Mouse (Mus musculus): Measurements from ENCODE around the gene Hivep2.

Gene Hivep2

DNA sequence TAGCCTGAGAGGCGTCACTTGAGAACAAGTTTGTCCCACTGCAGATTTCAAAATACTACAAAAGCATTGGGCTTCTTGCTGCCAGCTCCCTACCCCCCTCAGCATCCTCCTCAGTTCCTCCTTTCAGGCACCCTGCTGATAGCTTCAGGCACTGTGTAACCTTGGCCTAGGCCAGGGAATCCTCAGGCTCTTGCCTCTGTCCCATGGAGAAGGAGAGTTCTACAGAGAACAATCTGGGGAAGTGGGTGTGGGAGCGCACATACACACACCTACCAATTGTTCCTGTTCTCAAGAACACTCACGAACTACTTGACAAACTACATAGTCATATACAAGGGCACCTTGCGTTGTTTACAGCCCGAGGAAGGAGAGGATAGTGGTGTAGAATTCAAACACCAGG is 109.9 kb downstream of the Hivep2 start:
- in situ Hi-C loops (cut with MboI, MseI): loop anchor here (25.0 kb wide), 1 partner anchor 513 kb away; the partner anchor contains the start of genes Adat2 and Pex3

DNA sequence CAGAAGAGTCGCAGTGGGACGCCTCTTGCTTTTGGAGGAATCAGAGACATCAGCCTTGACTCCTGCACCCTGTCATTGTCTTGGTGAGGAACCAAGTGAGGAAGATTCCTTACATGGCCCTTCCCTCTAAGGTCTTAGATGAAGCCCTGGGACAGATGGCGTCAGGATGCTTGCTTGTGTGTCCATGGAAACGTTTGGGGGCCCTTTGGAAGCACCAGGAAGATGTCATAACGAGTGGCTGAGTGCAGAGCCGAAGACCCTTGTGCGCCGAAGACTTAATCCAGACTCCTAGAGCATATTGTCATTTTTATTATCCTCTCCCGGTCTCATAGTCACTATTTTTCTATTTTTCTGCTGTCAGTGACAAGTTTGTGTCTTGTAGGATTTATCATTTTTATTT is 111.0 kb downstream of the Hivep2 start:
- in situ Hi-C loops (cut with MboI, MseI): loop anchor here (25.0 kb wide), 1 partner anchor 515 kb away; the partner anchor contains the start of genes Adat2 and Pex3

DNA sequence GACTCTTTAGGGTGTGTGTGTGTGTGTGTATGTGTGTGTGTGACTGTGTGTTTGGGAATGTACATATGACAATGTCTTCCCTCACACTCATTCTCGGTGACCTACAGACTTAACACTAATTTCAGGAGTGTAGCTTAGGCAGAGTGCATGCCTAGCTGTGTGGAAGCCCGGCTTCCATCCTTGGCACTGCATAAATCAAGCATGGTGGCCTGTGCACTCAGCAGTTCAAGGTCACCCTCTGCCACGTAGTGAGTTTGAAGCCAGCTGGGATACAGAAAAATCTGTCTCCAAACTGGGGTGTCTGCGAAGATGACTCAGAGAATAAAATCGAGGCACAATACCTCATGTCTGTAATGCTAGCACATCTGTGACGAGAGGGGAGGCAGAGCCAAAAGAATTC is 115.0 kb downstream of the Hivep2 start:
- in situ Hi-C loops (cut with MboI, MseI): loop anchor here (25.0 kb wide), 1 partner anchor 519 kb away; the partner anchor contains the start of genes Adat2 and Pex3

DNA sequence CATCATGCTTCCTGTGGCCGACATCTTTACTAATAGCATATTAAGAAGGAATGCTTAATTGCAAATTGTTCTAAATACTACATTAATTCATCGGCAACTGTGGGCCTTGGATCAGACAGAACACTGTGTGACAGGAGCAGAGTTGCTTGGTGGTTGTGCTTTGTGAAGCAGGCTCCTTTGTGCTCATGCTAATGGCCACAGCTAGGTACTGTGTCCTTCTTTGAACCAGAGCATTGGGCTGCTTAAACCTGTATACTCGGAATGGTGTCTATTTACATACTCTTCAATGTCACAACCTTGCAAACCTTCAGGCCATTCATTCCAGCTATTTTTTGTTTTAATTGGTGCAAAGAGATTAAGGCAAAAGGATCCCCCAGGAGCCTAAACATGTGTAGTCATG is 115.9 kb downstream of the Hivep2 start:
- in situ Hi-C loops (cut with MboI, MseI): loop anchor here (25.0 kb wide), 1 partner anchor 520 kb away; the partner anchor contains the start of genes Adat2 and Pex3

DNA sequence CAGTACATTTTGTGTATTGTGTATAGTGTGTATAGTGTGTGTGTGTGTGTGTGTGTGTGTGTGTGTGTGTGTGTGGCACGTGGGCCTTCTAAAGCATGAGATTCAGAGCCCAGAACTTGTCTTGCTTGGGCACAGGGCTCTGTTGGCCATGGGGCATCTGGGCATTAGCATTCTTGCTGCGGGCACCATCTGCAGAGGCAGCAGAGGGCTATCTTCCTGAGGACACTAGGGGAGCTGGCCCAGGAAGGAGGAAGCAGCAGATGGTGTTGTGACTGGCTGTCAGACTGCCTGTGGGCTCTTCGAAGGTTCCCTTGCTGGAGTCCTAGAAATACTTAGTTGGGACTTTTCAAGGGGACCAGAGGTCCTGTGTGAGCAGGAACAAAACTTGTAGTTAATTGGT is 116.4 kb downstream of the Hivep2 start:
- in situ Hi-C loops (cut with MboI, MseI): loop anchor here (25.0 kb wide), 1 partner anchor 520 kb away; the partner anchor contains the start of genes Adat2 and Pex3

DNA sequence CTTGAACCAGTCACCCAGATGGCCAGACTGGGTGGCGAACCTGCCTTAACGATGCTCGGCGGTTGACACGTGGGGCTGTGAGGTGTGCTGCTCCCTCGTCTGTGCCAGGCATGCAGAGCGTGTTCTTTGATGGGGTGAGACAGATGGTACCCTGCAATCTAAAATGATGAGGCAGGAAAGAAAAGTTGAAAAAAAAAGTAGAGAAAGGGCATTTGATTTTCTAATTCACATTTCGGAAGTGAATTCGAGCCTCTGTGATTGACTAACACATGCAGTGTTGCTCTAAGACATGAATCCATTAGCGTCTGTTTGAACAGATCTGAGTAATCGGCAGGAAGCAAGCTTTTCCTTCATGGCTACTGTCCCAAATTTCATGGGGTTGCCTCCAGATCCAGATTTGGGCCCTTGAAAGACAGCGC is 119.4 kb downstream of the Hivep2 start:
- in situ Hi-C loops (cut with MboI, MseI): loop anchor here (25.0 kb wide), 1 partner anchor 523 kb away; the partner anchor contains the start of genes Adat2 and Pex3

DNA sequence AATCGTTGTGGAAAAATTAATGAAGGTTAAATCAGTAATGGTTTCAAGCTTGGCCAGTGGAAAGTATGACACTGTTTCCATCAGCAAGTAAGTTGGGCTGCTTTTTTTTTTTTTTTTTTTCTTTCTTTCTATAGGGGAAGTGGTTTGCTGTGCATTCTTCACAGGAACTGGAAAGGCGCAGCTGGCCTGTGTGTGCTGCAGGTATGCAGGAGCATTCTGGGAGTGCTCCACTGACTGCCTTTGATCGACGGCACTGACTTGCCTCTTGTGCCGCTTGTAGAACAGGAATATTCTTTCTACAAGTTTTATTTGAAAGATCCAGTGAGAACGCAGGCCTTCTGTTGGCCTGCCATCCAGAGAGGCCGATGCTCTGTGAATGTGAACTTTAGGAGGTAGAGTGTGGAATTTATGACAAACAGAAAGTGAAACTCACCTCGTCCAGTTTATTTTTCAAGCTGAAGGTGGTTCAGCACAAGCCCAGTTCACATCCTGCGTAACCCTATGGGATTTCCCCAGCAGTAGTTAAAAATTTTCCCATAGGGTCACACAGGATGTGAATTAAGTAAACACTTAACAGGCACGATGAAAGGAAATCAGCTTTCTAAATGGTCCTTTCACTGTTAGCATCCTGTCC is 120.1 kb downstream of the Hivep2 start:
- in situ Hi-C loops (cut with MboI, MseI): loop anchor here (25.0 kb wide), 1 partner anchor 524 kb away; the partner anchor contains the start of genes Adat2 and Pex3

DNA sequence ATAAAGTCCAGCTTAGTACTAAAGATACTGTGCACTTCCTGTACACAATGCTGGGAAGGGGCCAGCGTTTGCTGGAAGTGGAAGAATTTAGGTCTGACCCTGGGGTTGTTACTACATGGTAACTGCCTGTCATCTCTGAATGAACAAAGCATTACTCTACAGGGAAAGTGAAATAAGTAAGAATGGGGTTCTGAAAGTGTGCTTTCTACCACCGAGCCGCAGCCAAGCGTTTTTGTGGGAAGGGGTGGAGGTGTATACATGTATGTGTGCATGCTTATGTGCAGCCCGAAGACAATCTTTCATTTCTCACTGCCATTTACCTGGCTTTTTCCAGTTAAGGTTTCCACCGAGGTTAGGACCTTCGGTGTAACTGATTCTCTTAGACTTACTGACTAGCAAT is 121.4 kb downstream of the Hivep2 start:
- in situ Hi-C loops (cut with MboI, MseI): loop anchor here (25.0 kb wide), 1 partner anchor 525 kb away; the partner anchor contains the start of genes Adat2 and Pex3

DNA sequence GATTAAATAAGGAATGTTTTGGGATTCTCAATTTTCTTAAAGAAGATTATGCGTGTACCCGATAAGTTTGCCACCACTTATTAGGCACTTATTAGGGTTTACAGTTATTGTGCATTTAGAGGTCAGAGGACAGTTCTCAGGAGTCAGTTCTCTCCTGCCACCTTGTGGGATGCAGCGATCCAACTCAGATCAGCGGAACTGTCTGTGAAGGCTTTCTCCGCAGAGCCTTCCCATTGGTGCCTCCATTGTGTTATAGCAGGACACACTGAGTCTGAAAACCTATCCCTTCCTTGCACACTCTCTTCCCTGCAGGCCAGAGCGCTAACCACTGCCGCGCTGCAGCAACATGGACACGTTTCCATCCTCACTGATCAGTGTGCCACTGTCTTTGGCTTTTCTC is 123.6 kb downstream of the Hivep2 start:
- in situ Hi-C loops (cut with MboI, MseI): loop anchor here (25.0 kb wide), 1 partner anchor 527 kb away; the partner anchor contains the start of genes Adat2 and Pex3

DNA sequence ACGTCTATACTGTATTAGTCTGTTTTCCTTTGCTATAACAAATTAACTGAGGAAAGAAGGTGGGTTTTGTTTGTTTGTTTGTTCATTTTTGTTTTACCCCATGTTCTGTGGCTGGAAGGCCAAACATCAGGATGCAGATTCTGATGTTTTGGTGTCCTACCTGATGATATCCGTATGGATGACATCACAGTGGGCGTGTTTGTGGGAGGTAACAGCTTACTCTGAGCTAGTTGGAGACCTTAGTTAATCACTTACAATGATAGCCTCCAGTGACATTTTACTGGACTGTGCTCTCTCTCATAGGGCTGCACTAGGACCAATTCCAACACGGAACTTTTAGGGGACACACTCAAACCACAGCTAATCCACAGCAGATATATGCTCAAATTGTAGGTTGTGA is 128.2 kb downstream of the Hivep2 start:
- in situ Hi-C loops (cut with MboI, MseI): loop anchor here (25.0 kb wide), 1 partner anchor 532 kb away; the partner anchor contains the start of genes Adat2 and Pex3

DNA sequence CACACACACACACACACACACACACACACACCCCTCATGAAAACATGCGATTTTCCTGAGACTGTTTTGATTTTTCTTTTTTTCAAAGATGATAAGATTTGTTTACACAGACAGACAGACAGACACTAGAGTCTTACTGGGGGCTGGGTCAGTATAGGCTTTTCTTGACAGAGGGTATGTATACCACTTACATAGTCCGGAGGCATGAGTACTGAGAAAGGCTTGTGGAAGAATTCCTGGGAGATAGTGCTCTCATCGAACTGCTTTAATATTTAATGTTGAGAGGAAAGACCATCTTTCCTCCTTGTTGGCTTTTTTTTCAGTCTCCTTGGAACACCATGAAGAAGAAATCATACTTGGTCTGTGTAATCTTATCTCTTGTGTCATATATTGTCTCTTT is 130.2 kb downstream of the Hivep2 start:
- in situ Hi-C loops (cut with MboI, MseI): loop anchor here (25.0 kb wide), 1 partner anchor 534 kb away; the partner anchor contains the start of genes Adat2 and Pex3

DNA sequence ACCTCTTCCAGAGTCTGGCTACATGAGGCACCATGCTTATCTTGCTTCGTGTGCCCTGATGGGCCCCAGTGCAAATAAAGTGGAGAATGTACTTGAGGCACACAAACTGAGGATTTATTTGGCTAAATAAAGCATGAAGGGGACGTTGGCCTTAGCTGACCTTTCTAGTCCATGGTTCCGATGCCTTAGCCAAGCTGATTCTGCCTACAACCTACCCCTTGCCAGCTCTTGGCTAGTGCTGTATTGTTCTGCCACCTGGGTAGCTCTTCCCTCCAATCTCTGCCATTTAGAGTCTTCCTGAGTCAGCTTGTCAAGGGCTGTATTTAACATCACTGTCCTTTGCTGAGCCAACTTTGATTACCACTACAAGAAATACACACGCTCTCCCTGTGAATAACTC is 133.3 kb downstream of the Hivep2 start:
- in situ Hi-C loops (cut with MboI, MseI): loop anchor here (25.0 kb wide), 1 partner anchor 537 kb away; the partner anchor contains the start of genes Adat2 and Pex3

DNA sequence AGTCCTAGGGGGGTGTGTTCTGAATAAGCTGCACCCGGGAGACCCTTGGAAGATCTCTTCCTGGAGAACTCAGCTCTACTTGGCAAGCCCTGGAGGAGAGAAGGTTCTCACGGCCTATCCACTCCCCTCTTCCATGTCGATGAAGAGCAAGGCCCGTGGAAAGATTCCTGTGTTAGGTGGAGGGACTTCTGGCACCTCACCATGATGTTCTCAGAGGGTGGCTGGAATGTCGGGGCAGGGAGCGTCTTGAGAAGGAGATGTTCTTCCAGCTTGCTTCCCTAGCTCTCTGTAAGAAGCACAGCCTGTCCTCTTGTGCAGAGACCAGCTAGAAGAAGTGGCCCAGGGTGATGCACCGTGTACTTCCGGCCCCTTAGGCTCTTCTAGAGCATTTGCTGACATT is 134.2 kb downstream of the Hivep2 start:
- in situ Hi-C loops (cut with MboI, MseI): no loop called here

DNA sequence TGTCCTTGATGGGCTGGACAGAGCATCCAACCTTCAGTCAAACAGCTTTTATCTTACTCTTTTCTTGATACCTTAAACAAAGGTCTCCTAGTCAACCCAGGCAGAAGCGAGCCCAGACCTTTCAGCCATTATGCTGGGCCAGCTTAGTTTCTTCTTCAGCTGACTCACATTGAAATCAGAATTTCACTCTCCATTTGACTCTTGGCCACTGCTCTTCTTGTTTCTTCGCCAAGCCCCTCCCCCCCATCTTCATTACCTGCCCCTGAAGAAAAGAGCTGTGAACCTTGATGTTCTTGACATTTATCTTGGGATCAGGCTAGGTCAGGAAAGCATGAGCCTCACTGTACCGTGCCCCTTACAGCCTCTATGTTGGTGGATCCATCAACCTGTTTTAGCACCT is 135.0 kb downstream of the Hivep2 start:
- in situ Hi-C loops (cut with MboI, MseI): no loop called here

DNA sequence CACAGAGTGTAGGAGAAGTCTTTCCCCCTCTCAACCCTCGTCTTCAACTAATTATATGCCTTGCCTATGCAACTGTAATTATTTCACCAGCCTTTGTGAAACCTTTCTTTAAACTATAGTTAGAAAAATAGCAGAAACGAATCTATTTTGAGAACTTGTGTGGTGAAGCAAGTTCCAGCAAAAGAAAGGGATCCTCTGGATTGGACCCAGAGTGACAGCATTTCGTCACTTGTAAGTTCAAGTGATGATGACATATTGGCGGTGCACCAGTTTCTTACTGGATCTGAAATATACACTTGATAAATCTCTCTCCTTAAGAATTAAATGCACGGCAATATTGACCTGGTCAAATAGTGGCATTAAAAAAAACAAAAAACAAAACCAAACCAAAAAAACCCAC is 136.1 kb downstream of the Hivep2 start:
- in situ Hi-C loops (cut with MboI, MseI): no loop called here

DNA sequence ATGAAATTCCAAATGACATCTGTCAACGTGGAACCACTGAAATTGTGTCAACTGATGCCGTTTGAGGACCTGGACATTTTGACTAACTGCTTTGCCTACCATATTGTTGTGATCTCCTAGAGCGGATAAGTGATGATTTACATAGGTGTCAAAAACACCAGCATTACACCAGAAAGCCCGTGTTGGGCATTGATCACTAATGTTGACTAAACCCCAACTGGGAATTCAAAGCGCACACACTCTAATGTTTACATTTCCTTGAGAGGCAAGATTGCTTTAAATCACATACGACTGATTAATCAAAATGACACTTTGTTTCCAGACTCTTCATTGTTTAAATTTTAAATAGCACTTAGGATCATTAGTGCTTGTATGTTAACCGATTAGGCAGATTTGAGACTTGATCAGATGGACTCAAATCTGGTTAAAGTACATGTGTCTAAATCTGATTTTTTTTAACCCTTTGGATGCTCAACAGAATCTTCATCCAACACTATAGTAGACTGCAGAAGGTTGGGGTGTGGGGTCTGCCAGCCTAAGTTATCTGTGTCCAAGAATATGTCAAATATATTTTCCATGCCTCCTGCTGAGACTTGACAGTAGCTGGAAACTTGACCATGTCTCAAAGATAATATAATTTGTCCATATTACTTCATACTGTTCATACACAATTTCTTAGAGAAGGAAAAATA is 142.3 kb downstream of the Hivep2 start:
- in situ Hi-C loops (cut with MboI, MseI): no loop called here

DNA sequence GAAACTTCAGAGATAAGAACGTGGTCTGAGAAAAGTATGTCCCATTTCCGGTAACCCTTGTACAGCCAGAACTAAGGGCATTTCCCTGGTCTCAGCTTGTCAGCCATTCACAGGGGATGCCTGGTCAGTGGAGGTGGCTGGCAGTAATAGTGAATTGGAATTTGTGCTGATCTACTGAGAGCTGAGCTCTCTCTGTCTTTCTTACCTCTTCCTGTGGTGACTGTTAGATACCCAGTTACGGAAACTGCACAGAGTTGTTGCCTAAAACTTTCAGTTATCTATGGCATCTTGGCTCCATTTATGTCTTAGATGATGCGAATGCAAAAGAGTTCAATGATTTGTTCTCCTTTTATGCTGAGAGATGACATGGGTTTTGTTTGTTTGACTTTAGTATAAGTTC is 150.0 kb downstream of the Hivep2 start:
- in situ Hi-C loops (cut with MboI, MseI): no loop called here

DNA sequence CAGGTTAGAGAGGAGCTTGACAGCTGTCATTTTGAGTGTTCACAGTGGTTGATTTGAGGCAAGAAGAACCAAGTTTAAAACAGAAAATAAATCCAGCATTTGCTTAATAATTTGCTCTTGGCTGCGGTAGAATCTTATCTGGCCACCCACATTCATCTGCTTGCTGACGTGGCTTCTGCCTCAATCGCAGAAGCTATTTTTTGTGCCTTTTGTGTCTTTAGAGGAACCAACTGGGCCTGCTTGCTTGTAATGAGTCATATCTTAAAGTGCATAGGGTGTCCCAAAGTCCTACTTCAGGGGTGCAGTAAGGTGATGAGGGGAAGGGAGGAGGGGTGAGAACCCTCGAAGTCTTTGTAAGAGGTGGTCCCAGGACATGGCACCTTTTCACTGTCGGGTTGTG is 151.1 kb downstream of the Hivep2 start:
- in situ Hi-C loops (cut with MboI, MseI): no loop called here

DNA sequence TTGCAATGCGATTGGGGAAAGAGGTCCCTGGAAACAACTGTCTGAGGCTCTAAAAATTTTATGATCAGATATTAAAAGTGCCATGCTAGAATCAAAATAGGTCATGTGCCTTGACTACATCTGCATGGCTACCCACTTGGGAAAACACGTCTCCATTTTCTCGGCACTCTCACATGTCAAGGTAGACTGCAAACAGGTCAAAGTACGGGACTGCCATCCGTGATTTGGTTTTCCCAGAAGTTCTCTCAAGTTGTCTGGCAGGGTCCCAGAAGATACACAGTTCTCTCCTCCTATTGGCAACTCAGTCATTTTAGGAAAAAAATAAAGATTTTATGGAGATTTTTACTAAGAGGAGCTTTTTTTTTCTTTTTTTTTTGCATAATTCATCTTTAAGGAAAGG is 153.3 kb downstream of the Hivep2 start:
- in situ Hi-C loops (cut with MboI, MseI): no loop called here

DNA sequence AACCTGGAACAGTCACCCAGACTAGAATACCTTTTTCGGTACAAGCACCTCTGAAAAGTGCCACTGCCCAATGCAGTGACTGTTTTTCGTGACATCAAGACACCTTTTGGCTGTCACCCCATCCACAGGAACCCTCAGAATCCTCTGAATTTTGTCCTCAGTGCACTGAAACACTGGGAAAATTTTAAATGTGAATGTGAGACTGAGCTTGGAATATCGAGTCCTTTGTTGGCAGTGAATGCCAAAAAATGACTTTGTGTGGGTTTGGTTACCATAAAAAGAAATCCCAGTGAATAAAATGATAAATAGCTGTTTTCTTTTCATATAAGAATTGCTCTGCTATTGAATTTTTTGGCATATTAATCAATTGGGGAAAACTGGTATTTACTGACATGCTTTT is 154.6 kb downstream of the Hivep2 start:
- in situ Hi-C loops (cut with MboI, MseI): no loop called here

DNA sequence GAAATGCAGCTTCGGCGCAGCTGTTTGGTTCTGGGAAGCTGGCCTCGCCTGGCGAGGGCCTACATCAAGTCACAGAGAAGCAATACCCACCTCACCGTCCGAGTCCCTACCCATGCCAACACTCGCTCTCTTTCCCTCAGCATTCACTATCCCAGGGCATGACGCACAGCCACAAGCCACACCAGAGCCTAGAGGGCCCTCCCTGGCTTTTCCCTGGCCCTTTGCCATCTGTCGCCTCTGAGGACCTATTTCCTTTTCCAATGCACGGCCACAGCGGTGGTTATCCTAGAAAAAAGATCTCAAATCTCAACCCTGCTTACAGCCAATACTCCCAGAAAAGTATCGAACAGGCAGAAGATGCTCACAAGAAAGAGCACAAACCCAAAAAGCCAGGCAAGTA is 162.0 kb downstream of the Hivep2 start:
- in situ Hi-C loops (cut with MboI, MseI): no loop called here

DNA sequence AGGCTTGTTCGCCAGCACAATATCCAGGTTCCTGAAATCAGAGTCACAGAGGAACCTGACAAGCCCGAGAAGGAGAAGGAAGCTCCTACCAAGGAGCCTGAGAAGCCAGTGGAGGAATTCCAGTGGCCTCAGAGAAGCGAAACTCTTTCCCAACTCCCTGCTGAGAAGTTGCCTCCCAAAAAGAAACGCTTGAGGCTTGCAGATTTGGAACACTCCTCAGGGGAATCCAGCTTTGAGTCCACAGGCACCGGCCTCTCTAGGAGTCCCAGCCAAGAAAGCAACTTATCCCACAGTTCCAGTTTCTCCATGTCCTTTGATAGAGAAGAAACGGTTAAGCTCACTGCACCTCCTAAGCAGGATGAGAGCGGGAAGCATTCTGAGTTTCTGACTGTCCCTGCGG is 164.4 kb downstream of the Hivep2 start:
- in situ Hi-C loops (cut with MboI, MseI): no loop called here

Data from regulatory T cell (primary cell).